Mouse (Mus musculus) urinary bladder, adult 18-20 months (tissue): ENCODE results near the gene Kifc1.
"Not testable (repeated sequence)": the region's sequence is repeated elsewhere in the genome, so short reads cannot be mapped to it uniquely, and the experiment has no call there.

ENCODE experiments used
- DNase-seq, 2 experiments: peaks; one replicate each; pipeline ENCODE4 v3.0.0; 2022; ENCODE audit warnings: low spot score in 2 of 2, mixed read lengths in 2 of 2

Gene Kifc1

DNA sequence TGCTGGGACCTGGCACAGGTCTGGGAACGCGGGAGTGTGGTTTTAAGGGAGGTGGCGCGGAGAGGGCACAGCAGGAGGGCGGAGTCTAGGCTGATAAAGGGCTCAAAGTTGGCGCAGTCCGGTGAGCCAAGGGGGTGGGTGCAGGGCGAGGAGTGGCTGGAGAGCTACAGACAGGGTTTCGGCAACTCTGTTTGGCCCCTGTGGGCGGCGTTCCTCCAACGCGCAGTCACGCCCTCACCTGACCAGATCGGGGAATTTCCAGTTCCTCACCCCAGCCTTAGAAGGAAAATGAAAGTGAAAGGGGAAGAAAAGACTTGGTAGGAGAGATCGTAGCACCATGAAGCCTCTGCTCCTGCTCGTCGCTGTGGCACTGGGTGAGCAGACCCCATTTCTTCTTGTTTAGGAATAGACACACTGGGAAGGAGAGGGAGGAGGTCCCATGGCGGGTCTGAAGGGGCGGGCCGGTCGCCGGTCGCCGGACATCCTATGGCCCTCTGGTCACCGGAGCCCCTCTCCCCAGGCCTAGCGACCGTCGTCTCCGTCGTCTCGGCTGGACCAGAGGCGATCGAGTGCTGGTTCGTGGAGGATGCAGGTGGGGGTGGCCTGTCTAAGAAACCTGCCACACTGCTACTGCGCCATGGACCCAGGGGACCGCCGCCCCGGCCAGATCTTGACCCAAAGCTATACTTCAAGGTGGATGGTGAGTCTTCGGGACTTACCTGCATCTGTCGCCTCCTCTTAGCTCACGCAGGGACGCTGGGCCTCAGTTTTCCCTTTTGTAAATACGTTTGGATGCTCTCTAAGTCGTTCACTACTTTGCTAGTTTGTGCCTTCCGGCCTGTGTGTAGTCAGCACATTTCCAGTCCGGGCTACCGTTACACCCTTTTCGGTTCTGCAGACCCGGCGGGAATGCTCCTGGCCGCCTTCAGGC lies 29.2 kb upstream of the Kifc1 start:
- DNase-seq = peak; percentile 78 to 86

DNA sequence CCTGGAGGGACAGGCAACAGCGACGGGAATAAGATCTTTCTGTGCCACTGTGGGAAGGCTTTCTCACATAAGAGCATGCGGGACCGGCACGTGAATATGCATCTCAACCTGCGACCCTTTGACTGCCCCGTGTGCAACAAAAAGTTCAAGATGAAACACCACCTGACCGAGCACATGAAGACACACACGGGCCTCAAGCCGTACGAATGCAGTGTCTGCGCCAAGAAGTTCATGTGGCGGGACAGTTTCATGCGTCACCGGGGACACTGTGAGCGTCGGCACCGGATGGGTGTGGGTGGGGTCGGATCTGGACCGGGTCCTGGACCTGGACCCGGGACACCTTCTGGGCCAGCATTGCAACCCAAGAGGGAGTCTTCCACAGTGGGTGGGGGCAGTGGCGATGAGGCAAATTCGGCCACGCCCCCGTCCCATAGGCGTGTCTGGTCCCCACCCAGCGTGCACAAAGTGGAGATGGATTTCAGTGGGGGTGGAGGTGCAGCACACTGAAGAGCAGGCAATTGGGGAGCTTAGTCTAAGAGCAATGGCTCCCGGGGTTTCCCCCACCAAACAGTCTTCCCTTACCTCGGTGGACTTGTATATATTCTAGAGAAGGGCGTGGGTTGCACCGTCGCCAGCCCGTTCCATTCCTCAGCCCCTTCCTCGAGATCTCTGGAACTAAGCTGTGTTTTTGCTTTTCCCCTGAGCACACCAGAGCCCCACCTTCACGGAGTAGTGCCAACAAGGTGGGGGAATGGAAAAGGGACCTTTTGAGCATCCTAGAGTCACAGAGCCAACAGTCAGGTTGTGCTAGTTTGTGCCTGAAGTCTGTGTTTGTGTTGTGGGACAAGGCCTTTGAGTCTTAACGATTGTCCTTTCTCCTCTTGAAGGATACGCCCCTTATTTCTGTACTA lies 28.1 kb upstream of the Kifc1 start:
- DNase-seq = peak in 1 of 2 experiments; percentile 45

DNA sequence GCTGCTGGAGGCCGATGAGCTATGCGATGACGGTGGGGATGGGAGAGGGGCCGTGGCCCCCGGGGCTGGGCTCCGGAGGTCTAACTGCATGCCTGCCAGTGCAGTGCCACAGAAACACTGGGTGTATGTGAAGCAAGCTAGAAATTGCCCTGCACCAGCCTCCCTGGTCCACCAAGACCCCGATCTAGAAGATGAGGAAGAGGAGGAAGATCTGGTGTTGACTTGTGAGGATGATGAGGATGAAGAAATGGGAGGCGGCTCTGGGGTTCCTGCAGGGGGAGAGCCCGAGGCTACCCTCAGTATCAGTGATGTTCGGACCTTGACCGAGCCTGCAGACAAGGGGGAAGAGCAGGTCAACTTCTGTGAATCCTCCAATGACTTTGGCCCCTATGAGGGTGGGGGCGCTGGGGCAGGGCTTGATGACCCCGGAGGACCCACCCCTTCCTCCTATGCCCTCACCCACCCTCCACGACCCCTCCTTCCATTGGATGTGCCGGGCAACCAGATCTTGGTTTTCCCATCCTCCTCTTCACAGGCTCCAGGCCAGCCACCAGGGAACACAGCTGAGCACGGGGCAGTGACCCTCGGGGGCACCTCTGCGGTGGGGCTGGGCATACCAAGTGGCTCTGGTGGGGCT lies 27.3 kb upstream of the Kifc1 start:
- DNase-seq = no peak

DNA sequence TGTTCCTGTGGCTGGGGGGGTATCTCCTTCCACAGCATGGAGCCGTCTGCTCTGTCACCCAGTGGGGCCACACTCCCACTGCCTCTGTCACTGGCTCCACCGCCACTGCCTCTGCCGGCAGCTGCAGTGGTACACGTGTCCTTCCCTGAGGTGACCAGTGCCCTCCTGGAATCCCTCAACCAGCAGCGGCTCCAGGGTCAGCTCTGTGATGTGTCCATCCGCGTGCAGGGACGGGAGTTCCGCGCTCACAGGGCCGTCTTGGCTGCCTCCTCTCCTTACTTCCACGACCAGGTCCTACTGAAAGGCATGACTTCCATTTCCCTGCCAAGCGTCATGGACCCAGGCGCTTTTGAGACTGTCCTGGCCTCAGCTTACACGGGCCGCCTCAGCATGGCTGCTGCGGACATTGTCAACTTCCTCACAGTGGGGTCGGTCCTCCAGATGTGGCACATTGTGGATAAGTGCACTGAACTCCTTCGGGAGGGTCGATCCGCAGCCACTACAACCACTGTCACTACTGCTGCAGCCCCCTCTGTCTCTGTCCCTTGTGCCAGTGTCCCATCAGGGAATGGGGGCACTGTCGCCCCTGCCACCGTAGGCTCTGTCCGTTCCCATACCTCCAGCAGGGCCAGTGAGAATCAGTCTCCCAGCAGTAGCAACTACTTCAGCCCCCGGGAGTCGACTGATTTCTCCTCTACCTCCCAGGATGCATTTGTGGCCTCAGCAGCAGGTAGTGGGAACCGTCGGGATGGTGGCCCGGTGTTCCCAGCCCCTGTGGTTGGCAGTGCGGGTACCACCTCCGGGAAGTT lies 26.6 kb upstream of the Kifc1 start:
- no peak for DNase-seq

DNA sequence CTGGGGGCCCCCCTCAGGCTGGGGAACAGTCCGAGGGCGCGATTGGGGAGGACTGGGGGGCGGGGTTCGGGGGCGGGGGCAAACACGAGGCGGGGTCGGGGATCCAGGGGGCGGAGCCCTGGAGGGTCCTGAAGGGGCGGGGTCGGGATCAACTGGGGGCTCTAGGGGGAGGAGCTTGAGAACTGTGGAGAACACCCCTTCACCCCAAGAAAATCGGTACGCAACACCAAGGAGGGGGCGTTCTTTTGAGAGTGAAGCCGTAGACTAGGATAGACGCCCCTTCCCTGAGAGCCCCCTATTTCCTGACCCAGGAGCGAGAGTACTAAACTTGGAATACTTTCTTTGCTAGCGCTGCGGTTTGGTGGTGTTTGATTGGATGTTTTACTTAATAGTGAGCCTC lies 25.8 kb upstream of the Kifc1 start:
- no peak for DNase-seq

DNA sequence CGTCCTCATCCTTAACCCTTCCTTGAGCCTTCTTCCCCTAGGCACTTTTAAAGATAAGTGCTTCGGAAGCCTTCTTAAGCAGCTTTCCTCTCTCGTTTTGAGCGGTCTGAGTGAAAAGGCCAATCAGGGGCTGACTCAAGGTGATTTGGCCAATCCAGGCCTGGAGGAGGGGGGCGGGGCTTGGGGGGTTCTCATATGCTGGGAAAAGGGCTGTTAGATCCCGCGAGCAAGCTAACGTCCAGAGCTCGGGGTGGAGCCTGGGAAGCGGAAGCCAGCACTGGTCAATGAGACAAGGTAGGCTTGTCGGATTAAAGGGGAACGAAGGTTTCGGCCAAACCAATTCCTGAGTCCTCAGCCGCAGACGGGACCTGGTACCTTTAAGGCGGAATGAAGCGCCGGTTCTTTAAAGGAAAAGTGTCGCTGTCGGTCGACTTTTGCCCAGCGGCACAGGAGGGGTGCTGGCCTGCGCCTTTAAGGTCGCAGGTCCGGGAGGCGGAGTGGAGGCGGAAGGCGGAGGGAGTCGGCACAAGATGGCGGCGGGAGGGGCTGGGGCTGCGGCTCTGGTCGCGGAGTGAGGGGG lies 25.3 kb upstream of the Kifc1 start, which contains the start of the genes Tapbp and Zbtb22:
Tapbp (plus strand) TSS at position 229 of the 580 bp plus-strand sequence.
Zbtb22 (plus strand) TSS at position 234 of the 580 bp plus-strand sequence.
- DNase-seq = peak; percentile 80 to 95

DNA sequence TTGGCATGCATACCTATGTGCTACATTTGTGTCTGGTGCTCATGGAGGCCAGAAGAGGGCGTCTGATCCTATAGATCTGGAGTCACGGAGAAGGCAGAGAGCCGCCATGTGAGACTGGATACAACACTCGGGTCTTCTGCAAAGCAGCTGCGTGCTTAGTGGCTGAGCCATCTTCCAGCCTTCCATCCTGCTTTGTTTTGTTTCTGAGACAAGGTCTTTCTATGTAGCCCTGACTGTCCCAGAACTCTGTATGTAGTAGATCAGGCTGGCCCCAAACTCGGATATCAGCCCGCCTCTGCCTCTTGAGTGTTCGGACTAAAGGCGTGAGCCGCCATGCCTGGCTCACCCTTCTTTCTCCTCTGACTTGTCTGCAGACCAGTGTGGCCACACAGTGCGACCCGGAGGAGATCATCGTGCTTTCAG lies 24.5 kb upstream of the Kifc1 start:
- DNase-seq = no peak

DNA sequence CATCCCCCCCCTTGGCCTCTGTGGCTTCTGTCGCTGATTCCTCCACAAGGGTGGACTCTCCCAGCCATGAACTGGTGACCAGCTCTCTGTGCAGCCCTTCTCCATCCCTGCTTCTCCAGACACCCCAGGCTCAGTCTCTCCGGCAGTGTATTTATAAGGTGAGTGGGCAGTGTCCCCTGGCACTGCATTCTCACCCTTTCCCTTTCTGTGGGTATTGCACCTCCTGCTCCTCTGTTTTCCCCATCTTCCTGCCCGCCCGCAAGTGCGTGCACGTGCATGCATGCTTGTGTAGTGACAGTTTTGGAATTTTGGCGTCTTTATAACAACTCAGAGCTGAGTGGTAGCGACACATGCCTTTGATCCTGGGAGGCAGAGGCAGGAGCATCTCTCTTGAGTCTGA lies 23.4 kb upstream of the Kifc1 start:
- DNase-seq = no peak

DNA sequence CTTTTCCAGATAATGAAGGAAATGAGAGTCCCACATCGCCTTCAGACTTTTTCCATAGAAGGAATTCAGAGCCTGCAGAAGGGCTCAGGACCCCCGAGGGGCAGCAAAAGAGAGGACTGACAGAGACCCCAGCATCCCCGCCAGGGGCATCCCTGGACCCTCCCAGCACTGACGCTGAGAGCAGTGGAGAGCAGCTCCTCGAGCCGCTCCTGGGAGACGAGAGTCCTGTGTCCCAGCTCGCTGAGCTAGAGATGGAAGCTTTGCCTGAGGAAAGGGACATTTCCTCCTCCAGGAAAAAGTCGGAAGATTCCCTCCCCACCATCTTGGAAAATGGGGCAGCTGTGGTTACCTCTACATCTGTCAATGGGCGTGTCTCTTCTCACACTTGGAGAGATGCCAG lies 22.8 kb upstream of the Kifc1 start:
- DNase-seq = no peak

DNA sequence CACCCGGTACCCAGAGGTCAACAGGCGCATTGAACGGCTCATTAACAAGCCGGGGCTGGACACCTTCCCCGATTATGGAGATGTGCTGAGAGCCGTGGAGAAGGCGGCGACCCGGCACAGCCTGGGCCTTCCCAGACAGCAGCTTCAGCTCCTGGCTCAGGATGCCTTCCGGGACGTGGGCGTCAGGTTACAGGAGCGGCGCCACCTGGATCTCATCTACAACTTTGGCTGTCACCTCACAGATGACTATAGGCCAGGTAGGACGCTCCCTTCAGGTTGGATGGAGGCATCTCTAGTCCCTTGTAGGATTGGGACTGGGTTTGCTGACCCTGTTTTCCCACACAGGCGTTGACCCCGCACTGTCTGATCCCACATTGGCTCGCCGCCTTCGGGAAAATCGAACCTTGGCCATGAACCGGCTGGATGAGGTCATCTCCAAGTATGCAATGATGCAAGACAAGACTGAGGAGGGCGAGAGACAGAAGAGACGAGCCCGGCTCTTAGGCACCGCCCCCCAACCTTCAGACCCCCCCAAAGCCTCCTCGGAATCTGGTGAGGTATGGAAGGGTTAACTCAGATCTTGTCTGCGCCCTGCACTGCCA lies 21.5 kb upstream of the Kifc1 start:
- no peak for DNase-seq

DNA sequence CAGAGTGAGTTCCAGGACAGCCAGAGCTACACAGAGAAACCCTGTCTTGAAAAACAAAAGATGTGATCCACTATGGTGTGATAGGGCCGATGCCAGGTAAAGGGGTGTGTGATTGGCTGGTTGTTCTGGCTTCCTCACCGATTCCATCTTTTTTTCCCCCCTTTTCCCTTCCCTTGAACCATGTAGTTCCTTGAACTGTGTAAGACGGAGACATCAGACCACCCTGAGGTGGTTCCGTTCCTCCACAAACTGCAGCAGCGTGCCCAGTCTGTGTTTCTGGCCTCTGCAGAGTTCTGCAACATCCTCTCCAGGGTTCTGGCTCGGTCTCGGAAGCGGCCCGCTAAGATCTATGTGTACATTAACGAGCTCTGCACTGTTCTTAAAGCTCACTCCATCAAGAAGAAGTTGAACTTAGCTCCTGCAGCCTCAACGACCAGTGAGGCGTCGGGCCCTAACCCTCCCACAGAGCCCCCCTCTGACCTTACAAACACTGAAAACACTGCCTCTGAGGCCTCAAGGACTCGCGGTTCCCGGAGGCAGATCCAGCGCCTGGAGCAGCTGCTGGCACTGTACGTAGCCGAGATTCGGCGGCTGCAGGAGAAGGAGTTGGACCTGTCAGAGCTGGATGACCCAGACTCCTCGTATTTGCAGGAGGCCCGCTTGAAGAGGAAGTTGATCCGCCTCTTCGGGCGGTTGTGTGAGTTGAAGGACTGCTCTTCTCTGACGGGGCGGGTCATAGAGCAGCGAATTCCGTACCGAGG lies 20.8 kb upstream of the Kifc1 start:
- DNase-seq = no peak

DNA sequence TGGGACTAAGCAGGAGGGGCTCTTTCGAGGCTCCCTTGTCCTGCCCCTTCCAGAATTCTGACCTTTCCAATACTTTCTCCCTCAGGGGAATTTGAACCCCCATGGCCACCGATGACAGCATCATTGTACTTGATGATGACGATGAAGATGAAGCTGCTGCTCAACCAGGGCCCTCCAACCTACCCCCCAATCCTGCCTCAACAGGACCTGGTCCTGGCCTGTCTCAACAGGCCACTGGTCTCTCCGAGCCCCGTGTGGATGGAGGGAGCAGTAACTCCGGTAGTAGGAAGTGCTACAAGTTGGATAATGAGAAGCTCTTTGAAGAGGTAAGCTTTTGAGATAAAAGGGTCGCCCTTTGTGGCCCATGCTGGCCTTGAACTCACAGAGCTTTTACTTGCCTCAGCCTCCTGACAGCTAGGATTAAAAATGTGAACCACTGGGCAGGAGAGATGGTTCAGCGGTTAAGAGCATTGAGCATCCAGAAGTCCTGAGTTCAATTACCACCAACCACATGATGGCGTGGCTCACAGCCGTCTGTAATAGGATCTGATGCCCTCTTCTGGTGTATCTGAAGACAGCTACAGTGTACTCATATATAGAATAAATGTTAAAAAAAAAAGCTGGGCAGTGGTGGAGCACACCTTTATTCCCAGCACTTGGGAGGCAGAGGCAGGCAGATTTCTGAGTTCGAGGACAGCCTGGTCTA lies 20.0 kb upstream of the Kifc1 start:
- no peak for DNase-seq

DNA sequence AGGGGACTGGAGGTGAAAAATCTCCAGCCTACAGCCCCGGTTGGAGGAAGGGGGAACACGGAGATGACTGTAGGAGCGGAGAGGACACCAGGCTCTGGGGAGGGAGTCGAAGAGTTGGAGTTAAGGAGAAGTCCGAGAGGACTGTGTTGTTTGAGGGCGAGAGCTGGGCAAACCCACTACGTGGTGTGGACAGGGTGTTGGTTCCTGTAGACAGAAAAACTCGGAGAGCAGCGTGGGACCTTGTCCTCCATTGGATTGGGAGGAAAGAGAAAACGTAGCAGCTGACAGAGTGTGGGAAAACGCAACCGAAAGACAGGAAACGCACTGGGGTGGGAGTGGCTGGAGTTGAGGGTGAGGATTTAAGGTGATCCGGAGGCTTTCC lies 19.4 kb upstream of the Kifc1 start:
- peak in 1 of 2 experiments; percentile 63 for DNase-seq

DNA sequence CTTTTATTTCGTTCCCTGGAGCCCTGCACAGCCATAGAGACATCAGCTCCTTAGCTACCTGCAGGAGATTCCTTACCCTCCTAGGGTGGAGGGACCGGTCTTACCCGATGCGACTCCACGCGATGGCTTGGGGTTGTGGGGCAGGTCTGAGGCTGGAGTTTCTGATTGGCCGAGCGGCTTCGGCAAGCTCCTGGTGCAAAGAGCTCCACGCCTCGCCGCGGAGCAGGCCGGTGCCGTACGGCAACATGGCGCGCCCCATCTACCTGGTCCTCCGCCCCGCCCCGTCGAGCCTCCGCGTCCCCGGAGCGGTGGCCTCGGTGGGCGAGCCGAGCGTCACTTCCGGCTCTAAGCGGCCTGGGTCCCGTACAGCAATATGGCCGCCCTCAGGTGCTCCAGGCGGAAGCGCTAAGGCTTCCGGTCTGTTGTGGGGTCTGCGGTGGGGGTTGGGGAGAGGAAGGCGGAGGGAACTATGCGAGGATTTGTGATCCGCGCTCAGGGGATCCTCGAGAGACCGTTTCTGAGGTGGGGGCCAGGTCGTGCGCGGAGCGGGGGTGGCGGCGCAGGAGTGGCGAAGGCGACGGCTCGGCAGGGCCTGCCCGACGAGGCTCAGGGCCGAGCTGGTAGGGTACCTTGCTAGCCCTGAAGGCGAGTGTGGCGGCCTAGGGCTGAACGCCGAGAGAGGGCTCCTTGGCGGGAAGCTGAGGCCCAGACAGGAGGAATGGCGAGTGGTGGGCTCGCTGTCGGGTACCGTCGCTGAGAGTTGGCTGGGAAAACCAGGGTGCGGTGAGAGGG lies 18.8 kb upstream of the Kifc1 start, which contains the start of gene Daxx:
Daxx (plus strand) TSS at position 338 of the 792 bp plus-strand sequence.
- DNase-seq = peak; percentile 98 to 99

DNA sequence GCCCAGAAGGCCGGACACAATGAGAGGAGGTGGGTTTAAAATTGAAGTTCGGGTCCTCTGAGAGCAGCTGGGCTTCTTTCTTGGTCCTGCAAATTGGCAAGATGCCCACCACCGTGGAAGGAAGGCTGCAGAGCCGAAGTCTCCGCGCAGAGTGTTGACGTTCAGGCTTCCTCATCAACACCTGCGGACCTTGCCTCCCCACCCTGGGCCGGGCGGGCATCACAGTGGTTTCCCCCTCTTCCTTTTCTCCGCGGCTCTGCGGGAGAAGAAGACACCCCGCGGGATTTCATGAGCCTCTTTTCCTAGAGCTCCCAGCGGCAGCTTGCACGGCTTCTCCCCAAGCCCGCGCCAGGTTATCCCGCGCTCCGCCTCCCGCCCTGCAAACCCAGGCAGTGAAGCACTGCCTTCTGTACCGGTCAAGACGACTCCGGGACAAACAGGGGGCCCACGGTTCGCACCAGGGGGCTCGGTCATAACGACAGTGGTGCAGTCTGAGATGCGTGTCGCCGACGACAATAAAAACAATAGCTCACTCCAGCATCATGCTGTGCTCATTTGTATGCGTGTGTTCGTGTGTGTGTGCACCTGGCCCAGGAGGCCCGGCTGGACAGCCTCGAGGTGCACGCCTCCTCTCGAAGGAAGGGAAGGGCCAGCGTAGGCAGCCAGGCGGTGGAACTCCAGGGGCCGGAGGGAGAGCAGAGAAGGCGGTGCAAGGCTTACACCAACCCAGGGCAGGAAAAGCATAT lies 18.0 kb upstream of the Kifc1 start:
- DNase-seq = peak in 1 of 2 experiments; percentile 59

DNA sequence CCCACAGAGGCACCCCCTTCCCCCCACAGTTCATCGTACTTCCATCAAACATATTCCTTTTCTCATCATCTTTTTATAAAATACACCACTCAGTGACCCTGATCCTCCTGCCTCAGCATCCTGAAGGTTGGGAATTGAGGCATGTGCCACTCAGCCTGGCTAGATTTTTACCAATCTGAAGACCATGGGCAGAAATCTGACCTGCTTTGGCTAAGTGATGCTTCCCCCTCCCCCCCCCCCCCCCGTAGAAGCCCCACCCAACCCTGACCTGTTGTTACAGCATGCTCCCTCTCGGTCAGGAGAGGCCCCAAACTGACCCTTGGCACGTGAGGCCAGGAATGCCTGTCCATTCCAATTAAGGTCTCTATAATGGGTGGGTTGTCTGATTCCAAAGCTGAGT lies 14.4 kb upstream of the Kifc1 start, which contains the start of gene Platr17:
Platr17 (plus strand) TSS at position 301 of the 400 bp plus-strand sequence.
- DNase-seq = not testable (repeated sequence)
